Mouse (Mus musculus) layer of hippocampus, postnatal 25 days (tissue): ENCODE data around the gene Klrb1f. TPM values are rescaled to one million over a fixed set of nuclear protein-coding genes. Genes with fewer than 3 reads are reported as not detected.

Experiments used
- total RNA-seq, 2 experiments: library from RNA; stranded (reverse); gene quantifications; 2 replicates each; pipeline ENCODE4 v1.2.3; 2021

Gene Klrb1f
- total RNA-seq, 2 experiments from 2014 or later, result not detected

Other genes with a start within 250 kb of the Klrb1f start
- not detected for gene Gm44511, start 219.6 kb upstream of the Klrb1f start, total RNA-seq
- not detected for gene Klrb1b, start 219.6 kb upstream of the Klrb1f start, total RNA-seq
- gene Clec2i, start 158.3 kb upstream of the Klrb1f start, total RNA-seq, result not detected
- gene BC035044, start 154.8 kb upstream of the Klrb1f start, total RNA-seq, result 1 to 10 TPM; 1.5 to 2.3 TPM
- under 1 TPM in 1 of 2 experiments, not detected in 1; 0.39 TPM for gene Clec2g, start 111.5 kb upstream of the Klrb1f start, total RNA-seq
- not detected for gene Clec2e, start 55.0 kb downstream of the Klrb1f start, total RNA-seq
- gene Clec2d, start 134.7 kb downstream of the Klrb1f start, total RNA-seq, result 1 to 10 TPM; 6.2 to 7.4 TPM
- not detected for gene Cd69, start 229.5 kb downstream of the Klrb1f start, total RNA-seq